Mouse (Mus musculus): Measurements from ENCODE around the gene Pilrb2. TPM values are rescaled to one million over a fixed set of nuclear protein-coding genes. Genes with fewer than 3 reads are reported as not detected.

Gene Pilrb2
- total and polyA plus RNA-seq, 3 experiments, result not detected

DNA sequence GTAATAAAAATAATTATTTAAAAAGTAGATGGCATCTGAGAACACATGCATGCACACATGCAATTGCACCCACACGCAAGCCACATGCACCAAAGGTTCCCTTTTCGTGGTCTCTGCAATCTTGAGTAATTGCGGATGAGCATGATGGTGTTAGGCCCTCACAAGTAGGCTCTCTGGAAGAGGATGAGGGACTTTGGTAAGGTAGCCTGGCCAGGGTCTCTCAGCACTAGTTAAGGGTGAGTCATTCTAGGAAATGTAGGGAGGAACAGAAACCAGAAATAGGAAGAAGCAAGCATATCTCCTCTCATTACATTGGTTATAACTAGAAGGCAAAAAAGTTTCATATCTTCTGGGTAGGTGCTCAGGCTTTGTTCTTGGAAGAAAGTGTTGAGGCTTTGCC lies 46.6 kb downstream of the Pilrb2 start:
- Histone ChIP-seq H3K27me3 (replicated peaks) (no peaks in the 10 kb centered on the region), H3K27ac (ENCODE audit: insufficient read depth, low read depth) (peak overlapping the region; percentile 75), H3K4me3 (replicated peaks in 1 of 3; ENCODE audit: low read depth in 2 of 3, low read length in 2 of 3, poor library complexity in 1 of 3) (no peak overlapping the region), H3K4me1 (ENCODE audit: control insufficient read depth in 1 of 2, insufficient read depth in 2 of 2) (peaks cover 28 to 75% of the 10 kb centered on the region in 2 experiments), H3K36me3 (replicated peaks in 1 of 2; ENCODE audit: control insufficient read depth in 1 of 2, insufficient read depth in 1 of 2, low read length in 1 of 2) (no peaks in the 10 kb centered on the region), H3K9me3 (replicated peaks; ENCODE audit: low read length) (no peaks in the 10 kb centered on the region), H3K4me2 (ENCODE audit: insufficient read depth, low read depth, poor library complexity, severe bottlenecking) (peak overlapping the region; percentile 57), H3K9ac (ENCODE audit: insufficient read depth, low read depth) (no peak overlapping the region), H3K79me2 (replicated peaks; ENCODE audit: control insufficient read depth, extremely low read depth, insufficient read depth, poor library complexity, severe bottlenecking) (no peaks in the 10 kb centered on the region)
- peak; percentile 85 for DNase-seq (ENCODE audit: extremely low read depth)
- dilution Hi-C loops (cut with MboI; ENCODE audit: extremely low pct_ligation_motif_present, extremely low pct_unique_long_range_greater_than_20kb, low sequenced_read_pairs), result no loop called here
- in situ Hi-C loops (cut with MboI; ENCODE audit: low pct_ligation_motif_present, low pct_unique_long_range_greater_than_20kb, low sequenced_read_pairs), result no loop called here
- TF ChIP-seq MYC (IDR thresholded peaks at IDR 0.05; ENCODE audit: low read depth, low read length) (peak; percentile 47; the same call in 1 of the 2 replicates), MAZ (IDR thresholded peaks at IDR 0.05; ENCODE audit: low read depth, low read length) (no peak), CHD1 (IDR thresholded peaks at IDR 0.05; ENCODE audit: low read depth, low read length) (no peak), JUND (conservative IDR thresholded peaks at IDR 0.05; ENCODE audit: low read depth, low read length) (peak; percentile 100), CTCF (conservative IDR thresholded peaks at IDR 0.05 in 1 of 2, IDR thresholded peaks at IDR 0.05 in 1 of 2; ENCODE audit: low read depth in 2 of 2, low read length in 2 of 2) (no peak), ELF1 (IDR thresholded peaks at IDR 0.05; ENCODE audit: low read depth, low read length) (peak; percentile 45; the same call in 1 of the 2 replicates), ZC3H11A (IDR thresholded peaks at IDR 0.05; ENCODE audit: low read depth, low read length) (no peak), BHLHE40 (IDR thresholded peaks at IDR 0.05; ENCODE audit: low read depth, low read length) (0 out of 2 replicates have a peak, but pooled peaks have one; percentile 60), MEF2A (IDR thresholded peaks at IDR 0.05; ENCODE audit: borderline replicate concordance, low read depth, low read length) (peak; percentile 83), TBP (conservative IDR thresholded peaks at IDR 0.05; ENCODE audit: low read depth, low read length) (peak; percentile 76), RAD21 (IDR thresholded peaks at IDR 0.05; ENCODE audit: low read depth, low read length) (no peak; the same call in none of the 2 replicates), MAFK (IDR thresholded peaks at IDR 0.05; ENCODE audit: insufficient replicate concordance, low read length) (peak; percentile 35; the same call in 1 of the 2 replicates), SIN3A (IDR thresholded peaks at IDR 0.05; ENCODE audit: low read length) (peak; percentile 50; the same call in 1 of the 2 replicates), EP300 (IDR thresholded peaks at IDR 0.05; ENCODE audit: low read length) (peak; percentile 100), RCOR1 (conservative IDR thresholded peaks at IDR 0.05; ENCODE audit: low read depth, low read length) (peak; percentile 99), IRF4 (IDR thresholded peaks at IDR 0.05; ENCODE audit: low read depth, low read length) (peak; percentile 100), CHD2 (IDR thresholded peaks at IDR 0.05; ENCODE audit: low read length) (peak; percentile 76; the same call in 1 of the 2 replicates), ZNF384 (IDR thresholded peaks at IDR 0.05; ENCODE audit: low read depth, low read length) (no peak), POLR2AphosphoS2 (IDR thresholded peaks at IDR 0.05; ENCODE audit: low read depth, low read length) (no peak), TCF12 (IDR thresholded peaks at IDR 0.05; ENCODE audit: low read depth, low read length) (peak; percentile 73; the same call in 1 of the 2 replicates), JUN (IDR thresholded peaks at IDR 0.05; ENCODE audit: insufficient read depth, low read depth, low read length) (peak; percentile 98), MXI1 (IDR thresholded peaks at IDR 0.05; ENCODE audit: low read depth, low read length) (no peak), ETS1 (conservative IDR thresholded peaks at IDR 0.05; ENCODE audit: low read depth, low read length) (peak; percentile 34; the same call in 1 of the 2 replicates)

Data from CH12.LX (cell line).